Mouse (Mus musculus): Measurements from ENCODE around the gene Plin5. TPM values are rescaled to one million over a fixed set of nuclear protein-coding genes. Genes with fewer than 3 reads are reported as not detected.

Gene Plin5
- polyA plus RNA-seq (2011; ENCODE audit: insufficient read length, low read depth, missing spikeins), result not detected in 2 replicates

- H3K4me3 ChIP-seq (ENCODE audit: insufficient read depth, low read length), result no peak within 1 kb of the TSS
- no peaks in the 10 kb centered on the region for H3K4me1 ChIP-seq (ENCODE audit: control insufficient read depth, insufficient read depth, low read length)
- H3K27ac ChIP-seq (ENCODE audit: insufficient read depth, low read length), result no peak within 1 kb of the TSS
- TF ChIP-seq POLR2A (IDR thresholded peaks at IDR 0.05; ENCODE audit: low read depth, low read length) (no peak), CTCF (IDR thresholded peaks at IDR 0.05; ENCODE audit: borderline replicate concordance, insufficient read depth, low read length) (no peak)
Observed at GRCm38 (mm10) chr17:56117251-56117710, at the start of gene Plin5. Gene Plin5 (minus strand): TSS chr17:56117596.

DNA sequence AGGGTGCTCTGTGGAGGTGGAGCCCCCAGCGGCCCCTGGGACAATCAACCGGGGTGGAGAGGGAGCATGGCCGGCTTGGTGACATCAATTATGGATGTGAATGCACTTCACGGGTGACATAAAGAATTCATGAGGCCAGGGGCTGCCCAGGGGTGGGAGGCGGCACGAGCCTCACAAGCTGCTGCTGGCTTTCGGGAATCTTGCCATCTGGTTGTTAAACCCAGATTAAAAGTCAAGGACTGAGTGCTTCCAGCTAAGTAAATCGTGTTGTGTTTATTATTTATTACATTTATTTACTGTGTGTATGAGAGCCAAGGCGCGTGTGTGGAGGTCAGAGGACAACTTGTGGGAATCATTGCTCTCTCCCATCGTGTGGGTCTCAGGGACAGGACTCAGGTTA lies 48.3 kb upstream of the Plin5 start:
- H3K4me1 ChIP-seq (ENCODE audit: control insufficient read depth, insufficient read depth, low read length), result no peaks in the 10 kb centered on the region
- H3K4me3 ChIP-seq (ENCODE audit: insufficient read depth, low read length), result no peak overlapping the region
- TF ChIP-seq CTCF (IDR thresholded peaks at IDR 0.05; ENCODE audit: borderline replicate concordance, insufficient read depth, low read length), result no peak
- TF ChIP-seq POLR2A (IDR thresholded peaks at IDR 0.05; ENCODE audit: low read depth, low read length), result no peak
- no peak overlapping the region for H3K27ac ChIP-seq (ENCODE audit: insufficient read depth, low read length)

- H3K27ac ChIP-seq (ENCODE audit: insufficient read depth, low read length), result no peak overlapping the region
- no peak for TF ChIP-seq CTCF (IDR thresholded peaks at IDR 0.05; ENCODE audit: borderline replicate concordance, insufficient read depth, low read length)
- TF ChIP-seq POLR2A (IDR thresholded peaks at IDR 0.05; ENCODE audit: low read depth, low read length), result no peak
- no peaks in the 10 kb centered on the region for H3K4me1 ChIP-seq (ENCODE audit: control insufficient read depth, insufficient read depth, low read length)
- no peak overlapping the region for H3K4me3 ChIP-seq (ENCODE audit: insufficient read depth, low read length)
Observed at GRCm38 (mm10) chr17:56164510-56164909, 47.1 kb upstream of the Plin5 start.

DNA sequence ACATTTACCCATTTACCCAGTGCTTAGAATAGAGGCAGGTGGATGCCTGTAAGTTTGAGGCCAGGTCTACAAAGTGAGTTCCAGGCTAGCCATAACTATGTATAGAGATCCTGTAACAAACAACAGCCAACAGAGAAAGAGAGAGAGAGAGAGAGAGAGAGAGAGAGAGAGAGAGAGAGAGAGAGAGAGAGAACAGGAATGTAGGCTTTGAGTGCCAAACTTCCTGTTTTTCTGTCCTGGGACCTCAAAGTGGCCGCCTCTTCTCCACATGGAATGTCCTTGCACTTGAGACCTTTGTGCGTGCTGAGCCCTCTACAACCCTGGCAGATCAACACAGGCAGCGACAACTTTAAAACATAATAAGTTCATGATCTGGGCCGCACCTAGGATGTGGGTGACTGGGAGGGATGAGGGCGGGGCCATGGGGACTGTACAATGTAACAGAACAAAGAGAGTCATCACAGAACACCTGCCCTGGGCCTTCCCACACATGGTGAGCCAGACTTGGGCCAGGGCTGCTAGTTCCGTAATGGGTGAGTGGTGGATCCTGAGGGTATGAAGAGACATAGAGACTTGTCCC lies 46.2 kb upstream of the Plin5 start:
- H3K4me1 ChIP-seq (ENCODE audit: control insufficient read depth, insufficient read depth, low read length), result no peaks in the 10 kb centered on the region
- no peak overlapping the region for H3K4me3 ChIP-seq (ENCODE audit: insufficient read depth, low read length)
- TF ChIP-seq CTCF (IDR thresholded peaks at IDR 0.05; ENCODE audit: borderline replicate concordance, insufficient read depth, low read length), result no peak
- TF ChIP-seq POLR2A (IDR thresholded peaks at IDR 0.05; ENCODE audit: low read depth, low read length), result no peak
- H3K27ac ChIP-seq (ENCODE audit: insufficient read depth, low read length), result no peak overlapping the region

DNA sequence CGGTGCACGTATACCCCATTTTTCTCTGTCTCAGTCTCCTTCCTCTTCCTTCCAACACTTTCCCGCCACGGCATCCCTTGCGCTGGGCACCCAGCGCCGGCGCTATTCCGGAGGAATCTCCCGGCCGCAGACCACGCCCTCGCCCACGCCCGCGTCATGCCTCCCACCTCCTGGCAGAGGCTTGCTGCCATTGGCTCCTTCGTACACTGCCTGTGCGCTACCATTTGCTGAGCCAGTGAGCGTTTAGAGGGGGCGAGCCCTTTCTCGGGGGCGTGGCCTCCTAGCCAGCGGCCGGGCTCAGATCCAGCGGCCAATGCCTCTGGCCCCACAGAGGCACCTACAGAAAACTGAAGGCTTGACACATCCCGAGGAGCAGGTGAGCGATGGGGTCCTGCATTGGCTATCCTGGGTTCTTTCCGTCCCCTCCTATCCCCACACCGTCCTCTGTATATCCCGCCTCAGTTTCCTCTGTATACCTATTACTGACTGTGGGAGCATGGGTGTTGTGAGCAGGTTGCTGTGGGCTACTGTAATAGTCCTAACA lies 44.9 kb upstream of the Plin5 start, which contains the start of gene Tnfaip8l1:
Tnfaip8l1 (plus strand) TSS at position 247 of the 544 bp plus-strand sequence.
- TF ChIP-seq CTCF (IDR thresholded peaks at IDR 0.05; ENCODE audit: borderline replicate concordance, insufficient read depth, low read length) (no peak), POLR2A (IDR thresholded peaks at IDR 0.05; ENCODE audit: low read depth, low read length) (peak; percentile 56)
- H3K4me3 ChIP-seq (ENCODE audit: insufficient read depth, low read length), result peak within 1 kb of the TSS; percentile 29
- H3K4me1 ChIP-seq (ENCODE audit: control insufficient read depth, insufficient read depth, low read length), result no peaks in the 10 kb centered on the region
- H3K27ac ChIP-seq (ENCODE audit: insufficient read depth, low read length), result no peak within 1 kb of the TSS

DNA sequence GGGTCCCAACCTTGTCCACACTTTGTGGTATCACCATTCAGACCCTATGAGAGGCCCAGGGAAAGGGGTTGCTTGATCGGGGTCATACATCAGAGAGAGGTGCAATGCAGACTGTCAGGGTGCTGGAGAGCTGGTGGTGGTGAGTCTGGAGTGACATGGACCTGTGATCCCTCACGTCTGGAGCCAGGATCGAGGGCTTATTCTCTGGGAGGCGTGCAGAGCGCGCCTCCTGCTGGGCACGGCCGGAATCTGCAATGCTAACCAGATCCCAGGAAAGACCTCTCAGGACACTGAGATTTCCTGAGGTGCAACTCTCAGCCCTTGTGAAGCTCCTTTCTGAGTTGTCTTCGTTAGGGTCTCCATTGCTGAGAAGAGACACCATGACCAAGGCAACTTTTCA lies 42.3 kb upstream of the Plin5 start:
- Histone ChIP-seq H3K4me1 (ENCODE audit: control insufficient read depth, insufficient read depth, low read length) (no peaks in the 10 kb centered on the region), H3K27ac (ENCODE audit: insufficient read depth, low read length) (no peak overlapping the region), H3K4me3 (ENCODE audit: insufficient read depth, low read length) (no peak overlapping the region)
- TF ChIP-seq CTCF (IDR thresholded peaks at IDR 0.05; ENCODE audit: borderline replicate concordance, insufficient read depth, low read length) (peak; percentile 76), POLR2A (IDR thresholded peaks at IDR 0.05; ENCODE audit: low read depth, low read length) (no peak)

DNA sequence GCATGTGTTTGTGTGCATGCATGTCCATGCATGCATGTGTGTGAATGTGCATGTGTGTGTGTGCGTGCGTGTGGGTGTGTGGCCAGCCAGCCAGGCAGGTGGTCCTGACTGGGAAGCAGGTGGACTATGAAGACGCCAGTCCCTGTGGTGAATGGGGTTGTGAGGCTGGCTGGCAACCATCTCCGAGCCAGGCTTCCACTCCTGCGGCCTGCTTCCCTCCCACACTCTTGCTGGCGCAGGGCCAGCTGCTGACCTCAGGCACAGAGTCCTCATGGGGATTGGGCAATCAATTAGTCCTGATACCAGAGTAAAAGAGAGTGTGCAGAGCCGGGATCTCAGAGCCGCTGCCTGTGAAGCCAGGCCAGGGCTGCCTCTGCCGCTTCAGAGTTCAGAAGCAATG lies 36.2 kb upstream of the Plin5 start:
- TF ChIP-seq CTCF (IDR thresholded peaks at IDR 0.05; ENCODE audit: borderline replicate concordance, insufficient read depth, low read length) (no peak), POLR2A (IDR thresholded peaks at IDR 0.05; ENCODE audit: low read depth, low read length) (no peak)
- Histone ChIP-seq H3K4me3 (ENCODE audit: insufficient read depth, low read length) (no peak overlapping the region), H3K27ac (ENCODE audit: insufficient read depth, low read length) (no peak overlapping the region), H3K4me1 (ENCODE audit: control insufficient read depth, insufficient read depth, low read length) (no peaks in the 10 kb centered on the region)

DNA sequence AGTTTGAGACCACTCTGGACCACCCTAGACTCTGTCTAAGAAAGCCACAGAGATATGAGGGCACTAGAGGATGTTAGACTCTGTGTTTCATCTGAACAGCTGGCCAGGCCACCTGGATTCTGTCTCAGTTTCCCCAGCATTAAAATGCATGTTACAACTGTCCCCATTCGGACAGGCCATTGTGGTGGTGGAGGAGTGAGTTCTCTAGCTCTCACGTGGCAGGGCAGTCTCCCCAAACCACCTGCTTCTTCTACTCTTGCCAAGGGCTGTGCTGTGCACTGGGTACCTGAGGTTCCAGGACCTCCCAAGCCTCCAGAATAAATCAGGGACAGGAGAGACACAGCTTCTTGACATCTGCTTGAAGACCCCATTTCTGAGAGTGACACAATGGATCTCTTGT lies 32.5 kb upstream of the Plin5 start:
- no peak overlapping the region for H3K4me3 ChIP-seq (ENCODE audit: insufficient read depth, low read length)
- H3K4me1 ChIP-seq (ENCODE audit: control insufficient read depth, insufficient read depth, low read length), result no peaks in the 10 kb centered on the region
- TF ChIP-seq CTCF (IDR thresholded peaks at IDR 0.05; ENCODE audit: borderline replicate concordance, insufficient read depth, low read length), result no peak
- no peak for TF ChIP-seq POLR2A (IDR thresholded peaks at IDR 0.05; ENCODE audit: low read depth, low read length)
- no peak overlapping the region for H3K27ac ChIP-seq (ENCODE audit: insufficient read depth, low read length)

GRCm38 (mm10) chr17:56148790-56149618 lies 31.6 kb upstream of the Plin5 start:
- Histone ChIP-seq H3K27ac (ENCODE audit: insufficient read depth, low read length) (no peak overlapping the region), H3K4me1 (ENCODE audit: control insufficient read depth, insufficient read depth, low read length) (no peaks in the 10 kb centered on the region), H3K4me3 (ENCODE audit: insufficient read depth, low read length) (no peak overlapping the region)
- TF ChIP-seq CTCF (IDR thresholded peaks at IDR 0.05; ENCODE audit: borderline replicate concordance, insufficient read depth, low read length) (no peak), POLR2A (IDR thresholded peaks at IDR 0.05; ENCODE audit: low read depth, low read length) (no peak)

GRCm38 (mm10) chr17:56148280-56148679 lies 30.9 kb upstream of the Plin5 start:
- TF ChIP-seq POLR2A (IDR thresholded peaks at IDR 0.05; ENCODE audit: low read depth, low read length) (no peak), CTCF (IDR thresholded peaks at IDR 0.05; ENCODE audit: borderline replicate concordance, insufficient read depth, low read length) (no peak)
- Histone ChIP-seq H3K4me1 (ENCODE audit: control insufficient read depth, insufficient read depth, low read length) (no peaks in the 10 kb centered on the region), H3K4me3 (ENCODE audit: insufficient read depth, low read length) (no peak overlapping the region), H3K27ac (ENCODE audit: insufficient read depth, low read length) (no peak overlapping the region)

Measured in embryonic fibroblast, embryonic 13.5 days (primary cell).